Mouse (Mus musculus) thymus, adult 2 months (tissue): ENCODE measurements around the gene Bpifc. TPM values are rescaled to one million over a fixed set of nuclear protein-coding genes. Genes with fewer than 3 reads are reported as not detected.

Experiments used
- DNase-seq: peaks from one replicate; pipeline ENCODE4 v3.0.0; 2021
- H3K27ac ChIP-seq: fragments of 200-500 bp; 2 replicates; pipeline ENCODE4 v1.5.1; 2012; ENCODE audit warnings: low read length, control low read depth; ENCODE audit not compliant: control insufficient read depth, insufficient read depth
- H3K27me3 ChIP-seq: fragments of 200-500 bp; 2 replicates; pipeline ENCODE4 v1.6.1; 2012; ENCODE audit warnings: mild to moderate bottlenecking, low read length, moderate library complexity, mixed read lengths; ENCODE audit not compliant: control insufficient read depth, insufficient read depth
- H3K36me3 ChIP-seq: fragments of 200-500 bp; 2 replicates; pipeline ENCODE4 v1.6.1; 2012; ENCODE audit warnings: mild to moderate bottlenecking, low read length, moderate library complexity; ENCODE audit not compliant: control insufficient read depth, insufficient read depth
- H3K4me1 ChIP-seq: fragments of 200-500 bp; replicated peaks from 2 replicates; pipeline ENCODE4 v1.6.1; 2012; ENCODE audit warnings: low read length; ENCODE audit not compliant: control insufficient read depth, insufficient read depth
- H3K4me3 ChIP-seq: fragments of 200-500 bp; 2 replicates; pipeline ENCODE4 v1.5.1; 2012; ENCODE audit warnings: mild to moderate bottlenecking, low read length, control low read depth, moderate library complexity; ENCODE audit not compliant: control insufficient read depth, insufficient read depth
- CTCF ChIP-seq: fragments of 200-500 bp; IDR thresholded peaks from 2 replicates; pipeline ENCODE4 v1.5.1; 2012; ENCODE audit warnings: mild to moderate bottlenecking, control low read depth, low read length, moderate library complexity, borderline replicate concordance; ENCODE audit not compliant: control insufficient read depth, poor library complexity, insufficient read depth; ENCODE audit errors: extremely low read depth
- POLR2A ChIP-seq: fragments of 200-500 bp; IDR thresholded peaks from 2 replicates; pipeline ENCODE4 v1.6.1; 2012; ENCODE audit warnings: mild to moderate bottlenecking, low read length, control low read depth, moderate library complexity; ENCODE audit not compliant: control insufficient read depth, poor library complexity, insufficient read depth; ENCODE audit errors: extremely low read depth
- WGBS: fragments of 180-500 bp; shearing (Covaris S2); methylation state at CpG from one replicate; pipeline ENCODE4 v1.1.7; 2018; 5-methylcytosine and 5-hydroxymethylcytosine counted together
- polyA plus RNA-seq: library from polyadenylated mRNA; depleted of rRNA; stranded (reverse); fragments of >200 nt; gene quantifications from 2 replicates; pipeline ENCODE4 v1.2.3, GENCODE M21; 2012

Bpifc gene
- polyA plus RNA-seq, 1 experiment = 1.2 TPM

DNA sequence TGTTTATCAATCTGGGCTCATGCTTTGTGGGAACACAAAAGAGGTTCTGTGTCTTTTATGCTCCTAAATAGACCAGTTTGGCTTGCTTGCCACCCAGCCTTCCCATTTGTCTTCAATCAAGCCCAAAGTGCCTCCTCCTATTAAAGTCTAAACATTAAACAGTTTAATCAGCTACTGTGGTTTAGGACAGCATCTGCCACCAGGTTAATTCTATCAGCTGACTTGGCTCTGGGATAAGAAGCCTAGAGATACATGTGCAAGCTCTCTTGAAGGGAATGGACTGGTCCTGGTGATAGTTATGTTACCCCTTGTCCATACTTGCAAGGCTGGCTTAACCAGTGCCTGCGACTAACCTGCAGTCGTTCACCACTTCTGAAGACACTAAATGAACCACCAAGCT lies 38.8 kb upstream of the Bpifc start:
- Histone ChIP-seq H3K4me3 (no peak overlapping the region), H3K27me3 (no peaks in the 10 kb centered on the region), H3K4me1 (no peaks in the 10 kb centered on the region), H3K36me3 (peaks cover 36% of the 10 kb centered on the region), H3K27ac (no peak overlapping the region)
- 89% methylated on average over 2 of the region's 2 CpGs for WGBS
- no peak for DNase-seq
- TF ChIP-seq POLR2A (no peak), CTCF (no peak)

DNA sequence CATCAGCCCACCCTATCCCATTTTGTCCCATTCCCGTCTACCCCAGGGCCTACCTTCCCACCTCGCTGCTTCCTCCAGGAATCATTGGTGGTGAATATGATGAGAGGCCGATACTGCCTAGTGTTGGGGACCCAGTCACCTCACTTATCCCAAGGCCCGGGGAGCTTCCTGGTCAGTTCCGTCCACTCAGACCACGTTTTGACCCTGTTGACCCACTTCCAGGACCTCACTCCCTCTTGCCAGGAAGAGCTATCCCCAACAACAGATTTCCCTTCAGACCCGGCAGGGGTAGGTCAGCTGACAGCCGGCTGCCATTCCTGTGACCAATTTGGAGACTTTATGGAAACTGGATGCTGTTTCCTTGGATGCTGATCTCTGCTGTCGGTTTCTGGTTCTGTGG lies 36.1 kb upstream of the Bpifc start:
- TF ChIP-seq POLR2A = no peak
- no peak for TF ChIP-seq CTCF
- DNase-seq = no peak
- 97% methylated on average over 9 of the region's 9 CpGs for WGBS
- H3K4me3 ChIP-seq = no peak overlapping the region
- H3K4me1 ChIP-seq = no peaks in the 10 kb centered on the region
- H3K27ac ChIP-seq = no peak overlapping the region
- H3K36me3 ChIP-seq = peaks cover 54% of the 10 kb centered on the region
- H3K27me3 ChIP-seq = no peaks in the 10 kb centered on the region

DNA sequence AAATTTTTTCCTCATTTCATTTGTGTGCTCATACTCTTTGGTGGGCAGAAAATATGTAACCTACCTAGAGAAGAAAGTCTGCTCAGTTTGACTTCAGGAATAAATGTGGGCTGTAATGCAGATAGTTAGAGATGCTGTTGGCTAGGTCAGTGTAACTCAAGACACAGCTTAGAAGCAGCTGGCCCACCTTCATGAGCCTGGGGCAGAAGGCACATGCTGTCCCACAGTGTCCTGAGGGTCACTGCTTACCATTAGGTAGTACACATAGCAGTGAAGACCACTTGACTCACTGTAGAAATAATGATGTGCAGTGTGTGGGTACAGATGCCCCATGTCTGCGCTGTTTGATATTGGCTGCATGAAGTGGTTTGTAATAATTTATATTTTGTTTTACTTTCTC lies 34.7 kb upstream of the Bpifc start:
- Histone ChIP-seq H3K4me1 (no peaks in the 10 kb centered on the region), H3K36me3 (peaks cover 64% of the 10 kb centered on the region), H3K27me3 (no peaks in the 10 kb centered on the region), H3K4me3 (no peak overlapping the region), H3K27ac (no peak overlapping the region)
- TF ChIP-seq CTCF = no peak
- no peak for TF ChIP-seq POLR2A
- WGBS = 98% methylated on average over 1 of the region's 1 CpGs
- DNase-seq = no peak

DNA sequence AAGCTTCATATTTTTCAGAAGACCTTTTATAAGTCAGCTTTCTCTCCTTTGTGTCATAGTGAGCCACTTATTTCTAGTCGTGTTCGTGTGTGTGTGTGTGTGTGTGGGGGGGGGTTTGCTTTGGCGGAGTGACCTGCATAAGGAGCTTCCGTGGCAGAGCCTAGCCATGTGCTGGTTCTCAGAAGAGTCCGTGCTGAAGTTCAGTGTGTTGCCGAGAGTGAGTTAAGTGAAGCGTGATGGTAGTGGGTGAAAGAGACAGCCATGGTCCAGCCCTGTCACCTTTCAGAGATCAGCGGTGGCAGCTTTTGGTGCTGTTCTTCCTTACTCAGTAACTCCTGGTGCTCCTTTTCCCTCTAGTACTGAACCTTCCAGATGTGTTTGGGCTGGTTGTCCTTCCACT lies 32.4 kb upstream of the Bpifc start:
- Histone ChIP-seq H3K4me3 (no peak overlapping the region), H3K36me3 (peaks cover 55% of the 10 kb centered on the region), H3K4me1 (no peaks in the 10 kb centered on the region), H3K27ac (no peak overlapping the region), H3K27me3 (no peaks in the 10 kb centered on the region)
- 96% methylated on average over 8 of the region's 8 CpGs for WGBS
- no peak for DNase-seq
- TF ChIP-seq CTCF (no peak), POLR2A (no peak)

DNA sequence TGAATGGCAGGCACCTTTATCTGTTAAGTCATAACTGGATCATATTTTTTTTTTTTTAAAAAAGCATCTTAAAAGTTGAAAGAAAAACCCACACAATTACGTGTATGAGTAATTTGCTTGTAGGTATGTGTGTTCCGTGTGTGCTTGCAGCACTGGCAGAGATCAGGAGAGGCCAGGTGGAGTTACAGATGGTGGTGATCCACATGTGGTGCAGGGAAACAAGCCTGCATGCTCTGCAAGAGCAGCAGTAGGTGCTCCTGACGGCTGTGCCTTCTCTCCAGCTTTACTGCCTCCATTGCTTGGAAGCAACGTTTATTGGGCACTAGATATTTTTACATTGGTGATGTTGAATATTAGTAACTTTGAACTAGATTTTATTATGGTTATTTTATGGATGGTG lies 32.0 kb upstream of the Bpifc start:
- Histone ChIP-seq H3K36me3 (peaks cover 53% of the 10 kb centered on the region), H3K4me1 (no peaks in the 10 kb centered on the region), H3K4me3 (no peak overlapping the region), H3K27ac (no peak overlapping the region), H3K27me3 (no peaks in the 10 kb centered on the region)
- no peak for DNase-seq
- WGBS = 98% methylated on average over 4 of the region's 4 CpGs
- no peak for TF ChIP-seq CTCF
- no peak for TF ChIP-seq POLR2A

DNA sequence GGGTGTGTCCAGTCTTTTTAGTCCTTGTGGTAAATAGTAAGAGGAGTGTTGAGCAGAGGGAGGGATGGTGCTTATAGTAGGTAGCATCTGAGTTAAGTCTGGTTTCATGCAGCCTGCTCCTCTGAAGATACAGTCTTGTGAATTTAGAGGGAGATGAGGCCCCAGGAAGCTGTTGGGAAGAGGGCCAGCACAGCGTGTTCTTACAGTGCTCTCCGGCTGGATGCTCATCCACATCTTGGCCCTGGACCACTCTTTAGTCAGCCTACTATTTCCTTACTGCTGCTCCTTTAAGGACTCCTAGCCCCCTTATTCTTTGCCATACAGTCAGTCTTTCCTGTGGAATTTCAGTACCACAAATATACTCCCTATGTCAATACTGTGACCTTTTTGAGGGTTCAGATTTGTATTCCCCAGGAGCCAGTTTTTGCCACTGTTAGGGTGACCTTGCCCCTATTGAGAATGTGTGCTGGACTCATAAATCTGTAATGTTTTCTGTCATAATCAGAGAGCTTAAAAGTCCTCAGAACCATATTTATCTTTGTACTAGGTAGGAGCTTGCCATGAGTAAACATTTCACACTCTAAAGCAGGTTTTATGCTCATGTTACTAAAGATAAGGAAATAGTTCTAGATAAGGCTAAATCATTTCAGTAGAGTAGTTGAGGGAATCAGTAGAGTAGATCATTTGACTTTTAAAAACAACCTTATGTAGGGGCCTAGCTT lies 22.5 kb upstream of the Bpifc start:
- peaks cover 39% of the 10 kb centered on the region for H3K36me3 ChIP-seq
- H3K27me3 ChIP-seq = no peaks in the 10 kb centered on the region
- H3K4me1 ChIP-seq = no peaks in the 10 kb centered on the region
- 88% methylated on average over 2 of the region's 2 CpGs for WGBS
- no peak overlapping the region for H3K4me3 ChIP-seq
- TF ChIP-seq CTCF (no peak), POLR2A (no peak)
- H3K27ac ChIP-seq = no peak overlapping the region
- DNase-seq = no peak

DNA sequence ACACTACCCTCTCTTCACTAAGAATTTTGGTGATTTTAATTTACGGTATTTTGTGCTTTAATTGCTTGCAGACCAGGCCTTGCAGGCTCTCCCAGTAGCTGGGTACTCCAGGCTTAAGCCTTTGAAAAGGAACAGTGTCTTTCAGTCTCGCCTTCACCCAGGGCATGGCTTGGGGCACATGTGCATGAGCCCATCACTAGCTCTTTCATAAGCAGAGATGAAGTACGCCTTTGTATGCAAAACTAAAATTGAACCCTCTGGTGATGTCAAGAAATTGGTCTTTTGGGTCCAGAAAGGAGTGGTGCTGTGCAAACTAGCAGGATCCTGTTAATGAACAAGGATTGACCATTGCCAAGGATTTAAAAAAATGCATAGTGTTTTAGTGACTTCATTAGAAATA lies 20.8 kb upstream of the Bpifc start:
- Histone ChIP-seq H3K36me3 (peaks cover 39% of the 10 kb centered on the region), H3K4me3 (no peak overlapping the region), H3K27ac (no peak overlapping the region), H3K27me3 (no peaks in the 10 kb centered on the region), H3K4me1 (no peaks in the 10 kb centered on the region)
- TF ChIP-seq POLR2A (no peak), CTCF (no peak)
- no peak for DNase-seq
- WGBS = 91% methylated on average over 3 of the region's 3 CpGs
